Mouse (Mus musculus) embryonic fibroblast, embryonic 13.5 days (primary cell): ENCODE results near the gene Gpc4.

Experiments used
- CTCF ChIP-seq: IDR thresholded peaks from 2 replicates; pipeline ENCODE4 v1.5.1; 2011; ENCODE audit warnings: mild to moderate bottlenecking, control low read depth, low read length, moderate library complexity, borderline replicate concordance; ENCODE audit not compliant: insufficient read depth
- POLR2A ChIP-seq: IDR thresholded peaks from 2 replicates; pipeline ENCODE4 v1.6.1; 2011; ENCODE audit warnings: low read depth, mild to moderate bottlenecking, control low read depth, low read length, moderate library complexity

DNA sequence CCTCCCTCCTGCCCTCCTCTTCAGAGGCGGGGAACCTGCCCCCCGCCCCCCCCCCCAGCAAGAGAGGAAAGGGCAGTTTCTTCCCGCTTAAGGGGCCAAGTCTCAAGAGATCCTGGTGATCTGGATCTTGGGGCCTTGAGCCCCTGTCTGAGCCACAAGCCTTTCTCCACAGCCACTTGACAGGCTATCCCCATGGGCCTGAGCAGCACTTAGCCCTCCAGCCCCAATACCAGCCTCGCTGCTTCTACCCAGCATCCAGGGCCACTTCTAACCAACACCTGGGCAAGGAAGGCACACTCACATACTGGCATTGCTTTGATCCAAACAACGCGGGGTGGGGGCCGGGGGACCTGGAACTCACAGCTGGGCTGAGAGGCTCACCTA, 495 bp upstream of the Gpc4 start:
- TF ChIP-seq CTCF (no peak), POLR2A (no peak)
